Mouse (Mus musculus) neural tube, embryonic 15.5 days (tissue): ENCODE measurements at regions not wholly inside any gene's neighbourhood (a gene's known extent, or its start where the extent isn't known, plus 50 kb on each side); places are given as distances from the start of the nearest gene placed in this dataset.

Source experiments
- ATAC-seq: fragments of 200-750 bp; cut with Nextera tagmentation; 2 replicates; pipeline ENCODE4 v1.8.0; 2017; ENCODE audit warnings: mild to moderate bottlenecking, moderate TSS enrichment, moderate library complexity; ENCODE audit not compliant: low FRiP score
- H3K27ac ChIP-seq: fragments of 300-500 bp; sonication (generic); replicated peaks from 2 replicates; pipeline ENCODE4 v1.5.1; 2015; ENCODE audit warnings: mild to moderate bottlenecking, inconsistent platforms
- H3K27me3 ChIP-seq: fragments of 300-500 bp; sonication (generic); replicated peaks from 2 replicates; pipeline ENCODE4 v1.6.1; 2015; ENCODE audit warnings: inconsistent platforms
- H3K36me3 ChIP-seq: fragments of 300-500 bp; sonication (generic); 2 replicates; pipeline ENCODE4 v1.6.1; 2015; ENCODE audit warnings: inconsistent platforms
- H3K4me1 ChIP-seq: fragments of 300-500 bp; sonication (generic); 2 replicates; pipeline ENCODE4 v1.6.1; 2015; ENCODE audit warnings: inconsistent platforms
- H3K4me2 ChIP-seq: fragments of 300-500 bp; sonication (generic); 2 replicates; pipeline ENCODE4 v1.6.1; 2015; ENCODE audit warnings: inconsistent platforms, mild to moderate bottlenecking, moderate library complexity
- H3K4me3 ChIP-seq: fragments of 300-500 bp; sonication (generic); replicated peaks from 2 replicates; pipeline ENCODE4 v1.5.1; 2015; ENCODE audit warnings: mild to moderate bottlenecking, inconsistent platforms
- H3K9ac ChIP-seq: fragments of 300-500 bp; sonication (generic); replicated peaks from 2 replicates; pipeline ENCODE4 v1.6.1; 2015; ENCODE audit warnings: mild to moderate bottlenecking, inconsistent platforms
- H3K9me3 ChIP-seq: fragments of 300-500 bp; sonication (generic); replicated peaks from 2 replicates; pipeline ENCODE4 v1.6.1; 2016; ENCODE audit warnings: inconsistent platforms
- WGBS: fragments of 180-500 bp; shearing (Covaris S2); methylation state at CpG from one replicate; pipeline ENCODE4 v1.1.7; 2015; ENCODE audit warnings: mixed read lengths; 5-methylcytosine and 5-hydroxymethylcytosine counted together

DNA sequence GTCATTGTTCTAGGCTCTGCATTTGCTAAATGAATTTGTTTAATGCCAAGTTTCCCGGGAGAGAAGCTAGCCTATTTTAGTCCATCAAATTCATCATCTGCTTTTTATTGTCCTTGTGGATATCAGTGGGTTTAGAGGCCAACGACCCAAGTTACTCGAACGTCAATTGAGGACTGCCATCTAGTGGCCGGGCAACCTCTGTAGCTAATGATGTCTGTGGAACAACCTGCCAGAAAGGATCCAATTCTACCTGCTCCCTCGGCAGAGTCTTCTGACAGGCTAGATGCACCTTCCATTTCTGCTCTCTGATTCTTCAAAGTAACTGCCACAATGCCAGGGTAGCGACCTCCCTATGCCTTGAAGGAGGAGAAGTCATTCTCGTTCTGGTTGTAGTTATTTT is 232.1 kb upstream of the Cxcr4 start:
- 0 out of 2 replicates have a peak, but pooled peaks have one; percentile 38 for ATAC-seq

GRCm38 (mm10) chr1:128821991-128822390 is 229.9 kb upstream of the Cxcr4 start:
- H3K4me1 ChIP-seq, result 0 out of 2 replicates have a peak, but pooled peaks cover 7% of the 10 kb centered on the region
- 30% methylated on average over 6 of the region's 6 CpGs for WGBS
- no peak overlapping the region for H3K9ac ChIP-seq
- H3K27ac ChIP-seq, result no peak overlapping the region
- no peaks in the 10 kb centered on the region for H3K27me3 ChIP-seq
- no peaks in the 10 kb centered on the region for H3K36me3 ChIP-seq
- H3K9me3 ChIP-seq, result no peaks in the 10 kb centered on the region
- no peak for ATAC-seq
- H3K4me3 ChIP-seq, result no peak overlapping the region
- H3K4me2 ChIP-seq, result no peak overlapping the region

More for the DNA sequence above, 232.1 kb upstream of the Cxcr4 start:
- no peak overlapping the region for H3K4me3 ChIP-seq
- no peaks in the 10 kb centered on the region for H3K27me3 ChIP-seq
- H3K36me3 ChIP-seq, result no peaks in the 10 kb centered on the region
- H3K4me2 ChIP-seq, result no peak overlapping the region
- peaks cover 11% of the 10 kb centered on the region; the same call in 1 of the 2 replicates for H3K4me1 ChIP-seq
- H3K9ac ChIP-seq, result no peak overlapping the region
- H3K27ac ChIP-seq, result no peak overlapping the region
- 9% methylated on average over 8 of the region's 8 CpGs for WGBS
- H3K9me3 ChIP-seq, result no peaks in the 10 kb centered on the region

GRCm38 (mm10) chr1:128820527-128820926 is 228.4 kb upstream of the Cxcr4 start:
- no peak overlapping the region for H3K9ac ChIP-seq
- H3K4me2 ChIP-seq, result no peak overlapping the region
- H3K27ac ChIP-seq, result no peak overlapping the region
- H3K4me3 ChIP-seq, result no peak overlapping the region
- ATAC-seq, result no peak
- WGBS, result 100% methylated on average over 1 of the region's 1 CpGs
- no peaks in the 10 kb centered on the region for H3K36me3 ChIP-seq
- no peaks in the 10 kb centered on the region for H3K9me3 ChIP-seq
- H3K4me1 ChIP-seq, result 0 out of 2 replicates have a peak, but pooled peaks cover 7% of the 10 kb centered on the region
- H3K27me3 ChIP-seq, result no peaks in the 10 kb centered on the region

GRCm38 (mm10) chr1:128819611-128820010 is 227.5 kb upstream of the Cxcr4 start:
- 0 out of 2 replicates have a peak, but pooled peaks cover 7% of the 10 kb centered on the region for H3K4me1 ChIP-seq
- no peaks in the 10 kb centered on the region for H3K9me3 ChIP-seq
- WGBS, result 95% methylated on average over 6 of the region's 6 CpGs
- no peaks in the 10 kb centered on the region for H3K36me3 ChIP-seq
- ATAC-seq, result no peak
- H3K4me2 ChIP-seq, result no peak overlapping the region
- no peak overlapping the region for H3K4me3 ChIP-seq
- H3K27me3 ChIP-seq, result no peaks in the 10 kb centered on the region
- H3K27ac ChIP-seq, result no peak overlapping the region
- H3K9ac ChIP-seq, result no peak overlapping the region

DNA sequence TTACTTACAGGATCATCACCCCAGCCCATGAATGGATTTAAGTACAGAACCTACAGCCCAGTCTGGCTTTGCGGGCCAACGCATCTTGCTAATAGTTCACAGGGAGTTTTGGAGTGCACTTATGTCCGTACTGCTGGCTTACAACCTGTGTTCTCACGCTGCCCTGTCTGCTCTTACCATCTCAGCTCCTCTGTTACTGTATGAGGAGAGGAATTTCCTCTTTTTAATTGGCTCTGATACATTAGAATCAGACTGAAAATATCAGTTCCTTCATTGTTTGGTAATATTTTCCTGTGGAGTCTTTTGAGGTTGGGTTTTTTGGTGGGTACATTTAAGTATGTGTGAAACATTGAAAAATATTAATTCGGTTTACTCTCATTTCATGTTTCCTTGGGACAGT is 221.3 kb upstream of the Cxcr4 start:
- Histone ChIP-seq H3K9ac (no peak overlapping the region), H3K27ac (no peak overlapping the region), H3K36me3 (no peaks in the 10 kb centered on the region), H3K4me3 (no peak overlapping the region), H3K9me3 (no peaks in the 10 kb centered on the region), H3K4me2 (no peak overlapping the region), H3K27me3 (no peaks in the 10 kb centered on the region), H3K4me1 (no peaks in the 10 kb centered on the region)
- no peak for ATAC-seq
- 87% methylated on average over 5 of the region's 5 CpGs for WGBS

GRCm38 (mm10) chr1:128810860-128811259 is 218.8 kb upstream of the Cxcr4 start:
- Histone ChIP-seq H3K9ac (no peak overlapping the region), H3K4me3 (no peak overlapping the region), H3K9me3 (no peaks in the 10 kb centered on the region), H3K27ac (no peak overlapping the region), H3K4me1 (peaks cover 10% of the 10 kb centered on the region), H3K36me3 (no peaks in the 10 kb centered on the region), H3K27me3 (no peaks in the 10 kb centered on the region), H3K4me2 (no peak overlapping the region)
- 76% methylated on average over 3 of the region's 3 CpGs for WGBS
- no peak for ATAC-seq

DNA sequence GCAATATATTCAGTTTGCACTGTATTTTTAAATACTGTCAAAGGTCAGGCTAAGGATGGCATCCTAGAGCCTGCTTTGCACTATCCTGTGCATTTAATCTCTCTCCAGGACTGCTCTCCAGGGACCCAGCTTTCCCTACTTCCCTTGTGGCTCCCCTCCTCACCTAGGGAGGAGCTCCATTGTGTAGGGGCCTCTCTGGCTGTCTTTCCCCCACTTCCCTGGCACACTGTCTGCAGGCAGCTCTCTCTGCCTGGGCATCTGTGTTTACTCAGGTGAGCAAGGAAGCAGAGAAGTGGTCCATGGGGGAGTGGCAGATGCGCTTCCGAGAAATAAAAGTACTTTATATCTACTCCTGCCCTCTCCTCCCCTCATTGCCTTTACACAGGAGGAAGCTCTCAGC is 218.0 kb upstream of the Cxcr4 start:
- no peaks in the 10 kb centered on the region for H3K36me3 ChIP-seq
- ATAC-seq, result no peak
- H3K9ac ChIP-seq, result no peak overlapping the region
- no peak overlapping the region for H3K27ac ChIP-seq
- peaks cover 14% of the 10 kb centered on the region for H3K4me1 ChIP-seq
- H3K9me3 ChIP-seq, result no peaks in the 10 kb centered on the region
- 67% methylated on average over 2 of the region's 2 CpGs for WGBS
- H3K27me3 ChIP-seq, result no peaks in the 10 kb centered on the region
- no peak overlapping the region for H3K4me2 ChIP-seq
- no peak overlapping the region for H3K4me3 ChIP-seq

DNA sequence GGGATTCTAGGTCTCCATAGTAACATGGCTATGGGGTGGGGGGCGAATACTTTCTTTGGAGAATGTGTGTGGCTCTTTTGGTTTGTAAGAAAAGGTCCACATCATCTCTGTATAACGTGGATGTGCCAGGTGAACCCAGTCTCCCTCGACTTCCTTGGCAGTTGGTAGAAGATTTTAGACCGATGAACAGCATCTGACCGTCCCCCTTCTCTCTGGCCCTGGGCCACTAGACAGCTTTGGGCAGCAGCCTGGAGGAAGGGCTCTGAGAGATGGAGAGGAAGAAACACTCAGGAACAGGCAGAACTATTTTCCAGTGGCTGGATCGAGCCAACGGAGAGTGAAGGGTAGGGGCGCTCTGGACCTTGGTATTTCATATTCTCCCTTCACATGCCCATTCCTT is 217.5 kb upstream of the Cxcr4 start:
- ATAC-seq, result no peak
- H3K4me3 ChIP-seq, result no peak overlapping the region
- no peak overlapping the region for H3K27ac ChIP-seq
- 90% methylated on average over 8 of the region's 8 CpGs for WGBS
- H3K36me3 ChIP-seq, result no peaks in the 10 kb centered on the region
- no peaks in the 10 kb centered on the region for H3K9me3 ChIP-seq
- H3K4me1 ChIP-seq, result peaks cover 14% of the 10 kb centered on the region
- H3K27me3 ChIP-seq, result no peaks in the 10 kb centered on the region
- no peak overlapping the region for H3K9ac ChIP-seq
- H3K4me2 ChIP-seq, result no peak overlapping the region

- no peak overlapping the region for H3K4me2 ChIP-seq
- no peak overlapping the region for H3K4me3 ChIP-seq
- no peaks in the 10 kb centered on the region for H3K27me3 ChIP-seq
- no peaks in the 10 kb centered on the region for H3K9me3 ChIP-seq
- peaks cover 17% of the 10 kb centered on the region for H3K4me1 ChIP-seq
- no peaks in the 10 kb centered on the region for H3K36me3 ChIP-seq
- WGBS, result 87% methylated on average over 5 of the region's 5 CpGs
- no peak overlapping the region for H3K27ac ChIP-seq
- no peak overlapping the region for H3K9ac ChIP-seq
- no peak for ATAC-seq
Measured at GRCm38 (mm10) chr1:128808599-128808998, 216.5 kb upstream of the Cxcr4 start.

DNA sequence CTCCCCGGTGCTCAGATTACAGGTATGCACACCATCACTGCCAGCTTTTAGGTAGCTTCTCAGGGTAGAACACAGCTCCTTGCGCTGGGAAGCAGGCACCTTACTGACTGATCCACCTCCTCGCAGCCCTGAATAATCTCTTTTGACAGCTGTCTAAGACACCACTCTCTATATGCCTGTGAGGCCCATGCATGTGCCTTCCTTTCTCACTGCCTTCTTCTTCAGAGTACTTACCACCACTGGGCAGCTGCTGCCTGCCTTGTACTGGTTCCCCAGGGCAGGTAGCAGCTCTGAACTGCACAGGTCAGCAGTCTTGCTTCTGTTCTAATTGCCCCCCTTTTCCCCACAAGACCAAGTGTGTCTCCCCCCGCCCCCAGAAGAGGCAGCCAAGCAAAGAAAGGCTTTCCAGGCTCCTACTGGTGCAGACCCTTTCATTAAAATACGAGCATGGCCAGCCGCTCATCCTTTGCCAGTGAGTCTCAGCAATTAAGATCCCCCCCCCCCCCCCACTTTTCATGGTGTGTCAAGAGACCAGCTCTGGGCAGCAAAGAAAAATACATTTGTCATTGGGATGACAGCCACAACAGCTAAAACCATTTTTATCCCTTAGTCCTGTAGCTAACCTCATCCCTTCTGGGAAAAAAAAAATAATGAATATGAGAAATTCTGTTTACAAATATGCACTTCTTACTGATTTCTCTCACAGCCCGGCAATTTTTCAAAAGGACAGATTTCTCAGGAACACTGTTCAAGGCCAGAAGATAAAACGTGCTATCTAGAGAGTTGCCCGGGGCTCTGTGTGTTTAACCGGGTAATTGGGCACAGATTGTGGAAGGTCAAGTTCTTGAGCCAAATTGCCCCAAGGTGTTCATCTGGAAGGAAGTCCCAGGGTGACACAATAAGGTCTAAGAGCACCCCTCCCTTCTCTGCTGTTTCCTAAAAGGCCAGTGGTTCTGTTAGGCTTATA is 213.9 kb upstream of the Cxcr4 start:
- Histone ChIP-seq H3K9ac (no peak overlapping the region), H3K4me2 (no peak overlapping the region), H3K27ac (no peak overlapping the region), H3K4me1 (peaks cover 21% of the 10 kb centered on the region), H3K4me3 (no peak overlapping the region), H3K36me3 (no peaks in the 10 kb centered on the region), H3K9me3 (no peaks in the 10 kb centered on the region), H3K27me3 (no peaks in the 10 kb centered on the region)
- WGBS, result 37% methylated on average over 10 of the region's 10 CpGs
- ATAC-seq, result peak; percentile 34; the same call in 1 of the 2 replicates

DNA sequence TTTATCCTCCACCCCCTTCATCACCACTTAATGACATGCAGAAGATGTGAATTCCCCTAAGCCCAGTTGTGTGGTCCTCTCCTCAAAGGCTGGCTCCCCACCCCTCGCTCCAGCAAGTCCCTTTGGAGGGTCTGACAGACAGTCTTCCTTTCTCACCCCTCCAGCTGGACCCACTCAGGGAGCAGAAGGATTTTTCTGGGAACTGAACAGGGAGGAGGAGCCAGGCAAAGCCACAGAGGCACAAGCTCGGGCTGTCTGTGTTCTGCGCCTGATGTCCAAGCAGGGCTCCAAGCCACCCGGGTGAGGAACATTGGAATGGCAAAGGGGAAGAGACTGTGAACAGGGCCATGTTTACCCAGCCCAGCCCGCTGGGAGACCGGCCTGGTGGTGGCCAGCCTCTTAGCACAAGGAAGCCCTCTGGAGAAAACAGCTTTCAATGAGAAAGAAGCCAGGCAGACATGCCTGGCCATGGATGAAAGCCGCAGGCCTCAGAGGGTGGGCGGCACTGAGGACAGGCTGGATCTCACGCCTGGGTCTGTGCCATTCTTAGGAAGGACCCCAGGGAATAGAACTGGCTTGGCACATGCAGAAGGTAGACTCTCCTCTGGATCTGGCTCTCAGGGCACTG is 211.5 kb upstream of the Cxcr4 start:
- 36% methylated on average over 9 of the region's 9 CpGs for WGBS
- no peak overlapping the region for H3K27ac ChIP-seq
- H3K4me1 ChIP-seq, result peaks cover 21% of the 10 kb centered on the region
- no peaks in the 10 kb centered on the region for H3K27me3 ChIP-seq
- H3K36me3 ChIP-seq, result no peaks in the 10 kb centered on the region
- H3K9me3 ChIP-seq, result no peaks in the 10 kb centered on the region
- no peak overlapping the region for H3K9ac ChIP-seq
- ATAC-seq, result no peak
- no peak overlapping the region for H3K4me2 ChIP-seq
- H3K4me3 ChIP-seq, result no peak overlapping the region

- no peak overlapping the region for H3K27ac ChIP-seq
Measured at GRCm38 (mm10) chr1:128803058-128803432, 211.0 kb upstream of the Cxcr4 start.

More at GRCm38 (mm10) chr1:128803058-128803432, 211.0 kb upstream of the Cxcr4 start:
- Histone ChIP-seq H3K27me3 (no peaks in the 10 kb centered on the region), H3K9me3 (no peaks in the 10 kb centered on the region), H3K4me2 (no peak overlapping the region), H3K36me3 (no peaks in the 10 kb centered on the region), H3K9ac (no peak overlapping the region), H3K4me1 (peaks cover 21% of the 10 kb centered on the region), H3K4me3 (no peak overlapping the region)
- no peak for ATAC-seq
